ENCODE assay signal across 8 mouse cellular contexts in genomic region chr6:70844896-70845646, GRCm38 (mm10). TPM values are rescaled to one million over a fixed set of nuclear protein-coding genes. Genes with fewer than 3 reads are reported as not detected.
DNase-seq lines count a peak whose midpoint lies in the region; ATAC-seq and TF ChIP-seq lines count a peak whose summit lies in the region.

No protein-coding gene starts in this region.

- no peaks in the 10 kb centered on the region for H3K27me3 ChIP-seq in hindbrain, embryonic 12.5 days
- H3K27me3 ChIP-seq in lung, postnatal 0 days (replicated peaks; ENCODE audit: insufficient read depth, low read length), result no peaks in the 10 kb centered on the region

- H3K9me3 ChIP-seq in hindbrain, embryonic 12.5 days (replicated peaks), result no peaks in the 10 kb centered on the region
- H3K9me3 ChIP-seq in lung, postnatal 0 days (ENCODE audit: low read length), result no peaks in the 10 kb centered on the region

- peak overlapping the region; percentile 61 for H3K4me2 ChIP-seq in hindbrain, embryonic 12.5 days (replicated peaks)
- peak overlapping the region; percentile 90 for H3K4me2 ChIP-seq in lung, postnatal 0 days (replicated peaks; ENCODE audit: low read depth, low read length)

- no peak for TF ChIP-seq POLR2A in cortical plate, adult 2 months (IDR thresholded peaks at IDR 0.05; ENCODE audit: extremely low read depth, insufficient read depth, low read length)

- peak; percentile 29 to 33 for DNase-seq in lung, adult 18-20 months
- DNase-seq in lung, postnatal 14 days, result no peak
- DNase-seq in MN1 (ENCODE audit: low spot score), result peak; percentile 35
- DNase-seq in lung, postnatal 0 days (ENCODE audit: low spot score), result peak; percentile 24
- DNase-seq in testis, postnatal 14 days (ENCODE audit: low spot score), result peak; percentile 56
- DNase-seq in right cerebral cortex, postnatal 14 days, result no peak

- H3K9ac ChIP-seq in hindbrain, embryonic 12.5 days, result peak overlapping the region; percentile 81
- peak overlapping the region; percentile 73 for H3K9ac ChIP-seq in lung, postnatal 0 days (replicated peaks; ENCODE audit: low read depth)

- TF ChIP-seq CTCF in cortical plate, adult 2 months (IDR thresholded peaks at IDR 0.05; ENCODE audit: extremely low read depth, insufficient read depth, low read length), result no peak
- TF ChIP-seq CTCF in lung, postnatal 0 days (IDR thresholded peaks at IDR 0.05), result no peak

- no peak for TF ChIP-seq EP300 in lung, postnatal 0 days (IDR thresholded peaks at IDR 0.05)

- no peak for ATAC-seq in hindbrain, embryonic 12.5 days (ENCODE audit: low FRiP score)
- no peak for ATAC-seq in lung, postnatal 0 days

- 2% methylated on average over 38 of the region's 38 CpGs for WGBS in hindbrain, embryonic 12.5 days
- WGBS in lung, postnatal 0 days, result 1% methylated on average over 36 of the region's 38 CpGs

- peaks cover 6% of the 10 kb centered on the region for H3K4me1 ChIP-seq in cortical plate, adult 2 months (ENCODE audit: control insufficient read depth, insufficient read depth, low read length)
- H3K4me1 ChIP-seq in hindbrain, embryonic 12.5 days, result peaks cover 26% of the 10 kb centered on the region
- peaks cover 16% of the 10 kb centered on the region; the same call in 1 of the 2 replicates for H3K4me1 ChIP-seq in lung, postnatal 0 days (ENCODE audit: insufficient read depth, low read depth, low read length)

- peak overlapping the region; percentile 94 for H3K4me3 ChIP-seq in cortical plate, adult 2 months (ENCODE audit: insufficient read depth, low read length)
- peak overlapping the region; percentile 84 for H3K4me3 ChIP-seq in hindbrain, embryonic 12.5 days
- peak overlapping the region; percentile 88 for H3K4me3 ChIP-seq in lung, postnatal 0 days (ENCODE audit: low read depth, low read length)

- H3K27ac ChIP-seq in cortical plate, adult 2 months (ENCODE audit: insufficient read depth, low read length), result peak overlapping the region; percentile 21
- H3K27ac ChIP-seq in hindbrain, embryonic 12.5 days, result peak overlapping the region; percentile 88
- peak overlapping the region; percentile 94 for H3K27ac ChIP-seq in lung, postnatal 0 days (ENCODE audit: low read length)

- no peaks in the 10 kb centered on the region for H3K36me3 ChIP-seq in hindbrain, embryonic 12.5 days
- no peaks in the 10 kb centered on the region for H3K36me3 ChIP-seq in lung, postnatal 0 days (ENCODE audit: insufficient read depth, low read length)

RNA-seq across cellular contexts. Expression of gene Eif2ak3, which starts 0.8 kb away (rescaled TPM):
- 16.0 and 17.8 TPM in 2 replicates for polyA plus RNA-seq in cortical plate, adult 2 months (2012; rRNA removed)
- 16.1 and 17.6 TPM in 2 replicates for polyA plus RNA-seq in hindbrain, embryonic 12.5 days (2016; fragmentation: Nextera tagmentation; extraction: Ambion mirVana)
- polyA plus RNA-seq in lung, postnatal 0 days (2015; fragmentation: Nextera tagmentation; extraction: Ambion mirVana), result 8.6 and 8.9 TPM in 2 replicates

RNA-seq across cellular contexts. Expression of gene Rpia, which starts 53.0 kb away (rescaled TPM):
- 15.1 and 16.2 TPM in 2 replicates for polyA plus RNA-seq in cortical plate, adult 2 months (2012; rRNA removed)
- polyA plus RNA-seq in hindbrain, embryonic 12.5 days (2016; fragmentation: Nextera tagmentation; extraction: Ambion mirVana), result 3.2 and 3.5 TPM in 2 replicates
- polyA plus RNA-seq in lung, postnatal 0 days (2015; fragmentation: Nextera tagmentation; extraction: Ambion mirVana), result 2.3 and 2.4 TPM in 2 replicates

Comparison
In these comparisons a context has a peak if more than half of its experiments do, and no peak if none do; other contexts are left out.
1. DNase-seq: peak in lung, adult 18-20 months (2 of 2), MN1 (single experiment), lung, postnatal 0 days (single experiment) and testis, postnatal 14 days (single experiment); none in lung, postnatal 14 days (single experiment) and right cerebral cortex, postnatal 14 days (single experiment).
2. H3K27ac ChIP-seq: peak in every context shown above with its lines; median percentile 94 in lung, postnatal 0 days; 88 in hindbrain, embryonic 12.5 days; 21 in cortical plate, adult 2 months.
3. Peak in every context shown above with its lines, with median percentiles within 50 percentile points of each other: H3K4me3 ChIP-seq.